Mouse (Mus musculus) midbrain, embryonic 14.5 days (tissue): ENCODE results near the gene Nxpe3. TPM values are rescaled to one million over a fixed set of nuclear protein-coding genes. Genes with fewer than 3 reads are reported as not detected.
A peak's percentile ranks its signal among the peaks of the same experiment; 100 is the strongest.

Experiments
- ATAC-seq: fragments of 200-750 bp; cut with Nextera tagmentation; 2 replicates; pipeline ENCODE4 v1.8.0; 2017; ENCODE audit warnings: moderate number of reproducible peaks, moderate library complexity; ENCODE audit not compliant: low FRiP score, low TSS enrichment
- DNase-seq: peaks from one replicate; pipeline ENCODE4 v3.0.0-alpha.2; 2015
- H3K27ac ChIP-seq: fragments of 300-500 bp; sonication (generic); replicated peaks from 2 replicates; pipeline ENCODE4 v1.5.1; 2014; ENCODE audit warnings: mild to moderate bottlenecking, low read depth, low read length, moderate library complexity
- H3K27me3 ChIP-seq: fragments of 300-500 bp; sonication (generic); 2 replicates; pipeline ENCODE4 v1.6.1; 2014; ENCODE audit warnings: low read length, control low read depth, mixed read lengths; ENCODE audit not compliant: control insufficient read depth, insufficient read depth
- H3K36me3 ChIP-seq: fragments of 300-500 bp; sonication (generic); 2 replicates; pipeline ENCODE4 v1.6.1; 2014; ENCODE audit warnings: low read length, control low read depth; ENCODE audit not compliant: control insufficient read depth, insufficient read depth
- H3K4me1 ChIP-seq: fragments of 300-500 bp; sonication (generic); 2 replicates; pipeline ENCODE4 v1.6.1; 2014; ENCODE audit warnings: mild to moderate bottlenecking, antibody characterized with exemption, low read length, control low read depth; ENCODE audit not compliant: control insufficient read depth, insufficient read depth
- H3K4me2 ChIP-seq: fragments of 300-500 bp; sonication (generic); 2 replicates; pipeline ENCODE4 v1.6.1; 2014; ENCODE audit warnings: mild to moderate bottlenecking, low read length, moderate library complexity
- H3K4me3 ChIP-seq: fragments of 300-500 bp; sonication (generic); replicated peaks from 2 replicates; pipeline ENCODE4 v1.5.1; 2014; ENCODE audit warnings: low read depth, low read length
- H3K9ac ChIP-seq: fragments of 300-500 bp; sonication (generic); replicated peaks from 2 replicates; pipeline ENCODE4 v1.6.1; 2014; ENCODE audit warnings: mild to moderate bottlenecking, low read length, moderate library complexity
- H3K9me3 ChIP-seq: fragments of 300-500 bp; sonication (generic); 2 replicates; pipeline ENCODE4 v1.6.1; 2016; ENCODE audit warnings: low read length, control low read depth, mixed read lengths; ENCODE audit not compliant: control insufficient read depth
- WGBS: fragments of 180-500 bp; shearing (Covaris S2); extraction: QIAGEN DNeasy Blood & Tissue Kit; methylation state at CpG from one replicate; pipeline ENCODE4 v1.1.7; 2014; 5-methylcytosine and 5-hydroxymethylcytosine counted together
- polyA plus RNA-seq: library from polyadenylated mRNA; unstranded; fragments of >200 nt; fragmentation: Nextera tagmentation; extraction: Ambion mirVana; gene quantifications from 2 replicates; pipeline ENCODE4 v1.2.1, GENCODE M21; 2014

Nxpe3 gene
- polyA plus RNA-seq, 1 experiment from 2014 or later = 1.7 TPM

DNA sequence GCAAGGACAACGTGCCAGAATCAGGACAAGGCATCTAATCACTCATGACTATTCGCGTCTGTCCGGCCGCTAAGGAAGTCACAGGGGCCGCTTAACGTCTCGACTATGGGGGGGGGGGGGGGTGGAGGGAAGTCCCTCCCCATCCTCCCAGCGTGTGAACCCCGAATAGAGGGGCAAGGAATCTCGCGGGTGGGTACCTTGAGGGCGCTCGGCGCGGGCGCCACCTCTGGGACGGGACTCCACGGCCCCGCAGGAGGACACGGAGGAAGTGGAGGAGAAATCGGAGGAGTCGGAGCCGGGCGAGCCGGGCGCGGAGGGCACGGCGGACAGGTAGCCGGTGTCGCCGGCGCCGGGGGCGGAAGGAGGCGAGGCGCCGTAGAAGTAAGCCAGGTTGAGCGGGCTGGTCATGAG lies 73.5 kb downstream of the Nxpe3 start:
- Histone ChIP-seq H3K4me2 (peak overlapping the region; percentile 94), H3K4me3 (peak overlapping the region; percentile 78), H3K27ac (no peak overlapping the region), H3K9ac (peak overlapping the region; percentile 74), H3K27me3 (peaks cover 16% of the 10 kb centered on the region), H3K36me3 (peaks cover 7% of the 10 kb centered on the region), H3K9me3 (no peaks in the 10 kb centered on the region), H3K4me1 (peaks cover 4% of the 10 kb centered on the region; the same call in 1 of the 2 replicates)
- ATAC-seq = peak; percentile 62
- no peak for DNase-seq
- under 1% methylated on average over 40 of the region's 40 CpGs for WGBS

DNA sequence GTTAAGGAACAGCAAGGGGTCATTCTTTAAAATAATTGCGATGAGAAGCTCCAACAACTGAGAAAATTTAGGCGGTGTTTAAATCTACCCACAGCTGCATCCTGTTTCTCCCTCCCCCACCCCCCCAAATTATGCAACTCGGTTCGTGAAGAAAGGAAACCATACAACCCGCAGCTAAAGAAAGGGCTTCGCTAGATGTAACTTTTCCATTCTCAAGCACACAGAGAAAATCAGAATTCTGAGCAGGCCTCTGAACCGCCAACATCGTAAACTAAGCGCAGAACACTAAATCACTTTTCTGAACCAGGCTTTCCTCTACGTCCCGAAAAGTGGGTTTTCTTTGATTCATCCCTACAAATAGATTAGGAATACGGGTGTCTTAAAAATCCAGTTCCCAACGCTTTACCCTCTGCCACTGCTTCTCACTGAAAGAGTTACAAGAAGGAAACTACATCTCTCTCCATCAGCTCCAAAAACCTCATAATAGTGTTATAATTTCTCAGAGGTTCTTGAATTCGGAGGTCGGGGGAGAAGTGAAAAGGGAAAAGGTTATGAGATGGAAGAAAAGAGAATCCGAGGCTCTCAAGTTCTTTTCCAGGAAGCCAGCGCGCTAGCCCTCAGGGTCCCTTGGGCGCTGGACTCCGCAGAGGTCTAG lies 74.0 kb downstream of the Nxpe3 start:
- no peak overlapping the region for H3K27ac ChIP-seq
- H3K9me3 ChIP-seq = no peaks in the 10 kb centered on the region
- peaks cover 16% of the 10 kb centered on the region for H3K27me3 ChIP-seq
- H3K36me3 ChIP-seq = peaks cover 12% of the 10 kb centered on the region
- ATAC-seq (no peak), DNase-seq (peak; percentile 51)
- peak overlapping the region; percentile 74 for H3K9ac ChIP-seq
- H3K4me1 ChIP-seq = peaks cover 4% of the 10 kb centered on the region; the same call in 1 of the 2 replicates
- H3K4me3 ChIP-seq = peak overlapping the region; percentile 78
- H3K4me2 ChIP-seq = peak overlapping the region; percentile 94
- WGBS = 16% methylated on average over 20 of the region's 20 CpGs

DNA sequence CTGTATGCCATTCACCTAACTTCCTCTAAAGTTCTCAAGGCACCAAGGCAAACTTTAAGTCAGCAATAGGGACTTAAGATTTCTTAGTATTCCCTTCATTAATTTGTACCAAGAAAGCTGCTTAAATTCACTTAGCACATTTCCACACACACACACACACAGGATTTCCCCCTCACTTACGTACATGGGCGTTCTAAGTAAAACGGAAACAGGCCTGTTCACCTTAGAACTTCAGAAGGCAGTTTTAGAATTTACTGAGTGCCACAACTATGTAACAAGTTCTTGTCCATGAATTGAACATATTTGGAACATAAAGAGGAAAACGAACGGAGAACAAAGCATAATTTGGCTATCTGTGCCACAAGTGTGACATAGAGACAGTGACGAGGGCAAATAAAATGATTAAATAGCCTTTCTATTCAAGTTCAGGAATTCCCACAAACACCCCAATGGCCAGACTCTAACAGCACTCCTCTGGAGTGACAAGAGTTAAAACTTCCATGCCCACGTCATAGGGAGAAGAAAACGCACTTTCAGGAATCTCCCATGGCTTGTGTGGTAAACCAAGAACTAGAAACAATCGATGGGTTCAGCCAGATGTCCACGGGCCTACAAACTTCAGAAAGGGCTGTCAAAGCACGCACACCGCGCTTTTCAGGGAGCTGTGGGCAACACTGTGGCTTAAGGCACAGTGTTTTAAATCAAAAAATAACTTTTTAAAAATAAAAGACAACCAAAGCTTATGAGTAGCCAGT lies 74.7 kb downstream of the Nxpe3 start:
- H3K36me3 ChIP-seq = peaks cover 18% of the 10 kb centered on the region
- DNase-seq (peak; percentile 15), ATAC-seq (no peak)
- H3K9me3 ChIP-seq = no peaks in the 10 kb centered on the region
- H3K4me3 ChIP-seq = peak overlapping the region; percentile 78
- peak overlapping the region; percentile 94 for H3K4me2 ChIP-seq
- H3K9ac ChIP-seq = peak overlapping the region; percentile 74; the same call in 1 of the 2 replicates
- H3K4me1 ChIP-seq = peaks cover 4% of the 10 kb centered on the region; the same call in 1 of the 2 replicates
- H3K27ac ChIP-seq = no peak overlapping the region
- 66% methylated on average over 13 of the region's 13 CpGs for WGBS
- peaks cover 16% of the 10 kb centered on the region for H3K27me3 ChIP-seq

DNA sequence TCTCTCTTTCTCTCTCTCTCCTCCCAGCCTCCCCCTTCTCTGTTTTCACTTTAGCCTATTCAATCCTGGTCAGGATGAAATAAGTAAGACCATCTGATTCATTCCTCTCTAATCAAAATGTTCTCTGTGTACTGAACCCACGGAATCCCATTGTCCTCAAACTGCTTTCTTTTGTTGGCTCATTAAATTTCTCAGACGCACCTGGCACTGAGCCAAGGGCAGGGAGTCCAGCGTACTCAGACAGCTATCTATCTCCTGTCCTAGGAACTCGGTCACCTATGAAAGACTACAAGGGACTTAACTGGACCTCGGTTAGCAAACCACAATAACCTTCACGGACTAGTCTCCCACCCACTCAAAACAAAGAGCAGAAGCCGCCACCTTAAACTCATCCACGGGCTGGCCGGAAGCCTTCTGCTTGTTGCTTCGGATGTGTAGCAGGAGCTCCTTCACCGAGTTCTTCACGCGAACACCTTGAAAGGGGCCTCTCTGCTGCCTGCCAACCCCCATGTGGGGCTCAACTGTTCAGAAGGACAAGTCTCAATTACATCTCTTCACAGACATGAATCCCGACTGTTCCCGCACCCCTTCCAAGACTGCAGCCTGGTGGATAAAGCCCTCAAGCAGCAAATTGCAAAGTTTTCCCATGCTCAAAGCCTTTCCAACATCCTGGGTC lies 75.8 kb downstream of the Nxpe3 start:
- Histone ChIP-seq H3K27ac (no peak overlapping the region), H3K4me1 (peaks cover 4% of the 10 kb centered on the region; the same call in 1 of the 2 replicates), H3K9me3 (no peaks in the 10 kb centered on the region), H3K9ac (no peak overlapping the region), H3K4me3 (no peak overlapping the region), H3K36me3 (peaks cover 20% of the 10 kb centered on the region), H3K4me2 (no peak overlapping the region; the same call in 1 of the 2 replicates), H3K27me3 (peaks cover 16% of the 10 kb centered on the region)
- 65% methylated on average over 15 of the region's 15 CpGs for WGBS
- ATAC-seq (no peak), DNase-seq (peak; percentile 45)

DNA sequence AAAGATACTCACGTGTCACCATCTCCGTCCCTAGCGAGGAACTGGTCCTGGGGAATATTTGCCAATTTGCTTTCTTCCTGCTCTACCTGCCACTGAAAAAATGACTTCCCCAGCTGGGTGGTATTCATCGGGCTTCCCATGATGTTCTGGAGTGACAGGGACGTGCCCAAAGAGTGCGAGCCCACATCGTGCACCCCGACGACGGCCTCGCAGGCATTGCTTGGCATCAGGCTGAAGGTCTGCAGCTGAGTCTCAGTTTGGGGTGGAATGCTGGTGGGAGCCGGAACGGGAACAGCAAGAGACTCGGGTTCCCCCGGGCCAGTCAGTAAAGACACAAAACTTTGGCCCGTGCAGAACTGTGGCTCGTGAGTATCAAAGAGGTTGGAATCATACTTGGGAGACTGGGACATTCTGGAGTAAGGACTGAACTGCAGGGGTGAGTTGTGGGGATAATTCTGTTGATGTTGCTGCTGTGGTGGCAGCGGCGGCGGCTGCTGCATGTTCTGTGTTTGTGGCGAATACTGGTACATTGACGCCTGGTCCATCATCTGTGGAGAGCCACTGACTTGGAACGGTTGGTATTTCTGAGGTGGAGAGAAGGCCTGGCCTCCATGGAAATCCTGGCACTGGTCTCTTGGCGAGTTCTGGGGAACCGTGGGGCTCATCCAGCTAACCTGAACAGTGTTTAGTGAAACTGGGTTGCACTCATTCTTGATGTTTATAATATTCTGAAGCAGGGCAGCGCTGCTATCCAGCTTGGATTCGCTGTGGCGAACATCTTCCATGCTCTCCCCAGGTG lies 77.2 kb downstream of the Nxpe3 start:
- 95% methylated on average over 28 of the region's 28 CpGs for WGBS
- Histone ChIP-seq H3K9me3 (no peaks in the 10 kb centered on the region), H3K36me3 (peaks cover 27% of the 10 kb centered on the region)

DNA sequence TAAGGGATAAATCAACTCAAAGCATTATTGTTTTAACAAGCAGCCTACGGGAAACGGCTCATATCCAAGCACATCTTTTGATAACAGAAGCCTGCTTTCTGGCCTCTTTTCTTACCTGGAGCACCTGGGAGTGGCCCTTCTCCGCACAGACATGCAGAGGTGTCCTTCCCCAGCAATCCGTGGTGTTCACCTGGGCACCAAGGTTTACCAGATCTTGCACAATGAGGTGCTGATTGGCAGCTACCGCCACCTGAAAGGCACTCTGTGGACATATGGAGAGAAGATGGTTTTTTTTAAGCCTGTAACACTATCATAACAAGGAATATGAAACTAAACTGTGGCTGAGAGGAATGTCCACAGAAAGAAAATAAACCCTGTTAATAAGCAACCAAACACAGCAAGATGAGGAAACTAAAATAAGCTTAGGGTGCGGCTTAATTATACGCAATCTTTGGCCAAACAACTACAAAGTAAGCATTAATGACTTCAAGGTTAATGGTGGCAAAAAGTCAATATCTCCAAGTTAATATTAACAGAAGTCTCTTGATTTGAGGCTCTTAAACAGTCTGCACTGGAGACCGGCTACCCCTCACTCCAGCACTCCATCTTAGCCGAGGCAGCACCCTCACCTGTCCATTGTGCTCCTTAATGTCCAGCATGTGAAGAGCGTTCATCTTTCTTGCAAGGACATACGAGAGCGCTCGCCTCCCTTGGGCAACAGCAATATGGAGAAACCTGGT lies 78.7 kb downstream of the Nxpe3 start:
- Histone ChIP-seq H3K4me2 (no peak overlapping the region), H3K36me3 (peaks cover 31% of the 10 kb centered on the region), H3K4me3 (no peak overlapping the region), H3K27ac (no peak overlapping the region), H3K9me3 (no peaks in the 10 kb centered on the region), H3K9ac (no peak overlapping the region), H3K27me3 (peaks cover 9% of the 10 kb centered on the region), H3K4me1 (peaks cover 4% of the 10 kb centered on the region; the same call in 1 of the 2 replicates)
- ATAC-seq = no peak
- WGBS = 96% methylated on average over 13 of the region's 13 CpGs
- no peak for DNase-seq

More for the DNA sequence above, 77.2 kb downstream of the Nxpe3 start:
- H3K27ac ChIP-seq = no peak overlapping the region
- H3K9ac ChIP-seq = no peak overlapping the region
- peaks cover 4% of the 10 kb centered on the region; the same call in 1 of the 2 replicates for H3K4me1 ChIP-seq
- ATAC-seq (no peak), DNase-seq (no peak)
- no peak overlapping the region for H3K4me3 ChIP-seq
- no peak overlapping the region for H3K4me2 ChIP-seq
- peaks cover 14% of the 10 kb centered on the region for H3K27me3 ChIP-seq

DNA sequence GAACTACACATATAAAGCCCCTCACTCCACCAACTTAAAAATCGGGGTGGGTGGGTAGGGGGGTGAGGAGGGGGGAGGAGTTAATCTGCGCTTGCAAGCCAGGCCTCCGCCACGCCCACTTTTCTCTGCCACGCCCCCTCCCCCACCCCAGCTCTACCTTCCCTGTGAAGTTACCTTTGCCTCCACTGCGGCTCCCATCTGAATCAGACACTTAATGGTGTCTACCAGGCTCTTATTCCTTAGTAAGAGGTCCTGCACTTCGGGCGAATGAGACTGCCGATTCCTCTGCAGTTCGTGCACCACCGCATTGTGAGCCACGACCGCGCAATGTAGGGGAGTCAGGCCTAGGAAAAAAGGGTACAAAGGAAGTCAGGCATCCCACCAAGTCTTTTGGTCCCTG lies 79.6 kb downstream of the Nxpe3 start:
- Histone ChIP-seq H3K4me3 (no peak overlapping the region), H3K9ac (no peak overlapping the region), H3K36me3 (peaks cover 31% of the 10 kb centered on the region), H3K4me1 (no peaks in the 10 kb centered on the region; the same call in 1 of the 2 replicates), H3K27me3 (peaks cover 5% of the 10 kb centered on the region), H3K4me2 (no peak overlapping the region), H3K27ac (no peak overlapping the region), H3K9me3 (no peaks in the 10 kb centered on the region)
- ATAC-seq (no peak), DNase-seq (no peak)
- WGBS = 87% methylated on average over 14 of the region's 14 CpGs
